Comparison of ENCODE assay signal across 21 mouse cellular contexts in genomic region chr3:159029951-159030350, GRCm38 (mm10).
DNase-seq lines count a peak whose midpoint lies in the region; ATAC-seq and TF ChIP-seq lines count a peak whose summit lies in the region.
"Had no signal": no experiment of that assay in that cellular context is flagged by ENCODE, and none has a peak within 500 bp of the region (broad histone marks: within the 10 kb centered on the region; RNA-seq: fewer than 3 reads in every experiment).

No protein-coding gene starts in this region.

- TF ChIP-seq POLR2A in myocyte (IDR thresholded peaks at IDR 0.05; ENCODE audit: insufficient read length, low read depth) = no peak

- intact Hi-C loops in left cerebral cortex, adult 2 months (cut with DNase I) = loop anchor here (1.0 to 10.0 kb wide), 7 partner anchors 10 to 661 kb away; no protein-coding TSS in a partner anchor

- H3K79me2 ChIP-seq in myocyte (ENCODE audit: control insufficient read depth, insufficient read depth) = no peaks in the 10 kb centered on the region

- peak overlapping the region; percentile 67 for H3K4me2 ChIP-seq in myocyte (ENCODE audit: low read depth)
- H3K4me2 ChIP-seq: embryonic facial prominence, embryonic 15.5 days; hindbrain, embryonic 12.5 days had no signal

- ATAC-seq in frontal cortex, adult (ENCODE audit: low TSS enrichment) = peak; percentile 8; the same call in 1 of the 2 replicates
- ATAC-seq: forebrain, embryonic 14.5 days; hindbrain, postnatal 0 days had no signal

- no peaks in the 10 kb centered on the region for H3K36me3 ChIP-seq in myocyte (ENCODE audit: control insufficient read depth, insufficient read depth)
- H3K36me3 ChIP-seq: embryonic facial prominence, embryonic 15.5 days; forebrain, embryonic 10.5 days; heart, embryonic 10.5 days; hindbrain, embryonic 12.5 days had no signal

- peak overlapping the region; percentile 76; the same call in 1 of the 2 replicates for H3K27ac ChIP-seq in left cerebral cortex, adult 2 months
- H3K27ac ChIP-seq: embryonic facial prominence, embryonic 15.5 days; forebrain, embryonic 10.5 days; heart, embryonic 10.5 days; hindbrain, embryonic 12.5 days; hindbrain, postnatal 0 days had no signal

- no peak for TF ChIP-seq CTCF in left cerebral cortex, adult 2 months (IDR thresholded peaks at IDR 0.05)

- H3K4me3 ChIP-seq in left cerebral cortex, adult 2 months = no peak overlapping the region
- no peak overlapping the region for H3K4me3 ChIP-seq in myocyte
- H3K4me3 ChIP-seq: embryonic facial prominence, embryonic 15.5 days; erythroblast, embryonic 14.5 days; forebrain, embryonic 10.5 days; heart, embryonic 10.5 days; hindbrain, embryonic 12.5 days had no signal

- DNase-seq in frontal cortex, postnatal 14 days (ENCODE audit: low spot score in 2 of 2) = no peak
- no peak for DNase-seq in left cerebral cortex, adult 2 months (ENCODE audit: extremely low spot score in 1 of 2, low spot score in 2 of 2)
- DNase-seq in left cerebral cortex, adult 11 months (ENCODE audit: low spot score) = no peak
- no peak for DNase-seq in spleen, postnatal 14 days (ENCODE audit: low spot score in 2 of 2)
- no peak for DNase-seq in embryo, embryonic 9.5 days (ENCODE audit: extremely low spot score)
- DNase-seq: adrenal gland, postnatal 14 days; cerebellum, adult 2 months; cerebellum, postnatal 10 days; gastrocnemius, postnatal 10 days; heart, adult 18-20 months; heart, postnatal 10 days; heart, postnatal 4 days had no signal

- H3ac ChIP-seq in myocyte (ENCODE audit: control insufficient read depth, insufficient read length) = no peak overlapping the region

- no peaks in the 10 kb centered on the region for H3K27me3 ChIP-seq in myocyte (ENCODE audit: control insufficient read depth, insufficient read depth, insufficient read length)
- H3K27me3 ChIP-seq: embryonic facial prominence, embryonic 15.5 days; hindbrain, embryonic 12.5 days had no signal

TF ChIP-seq in myocyte, 11 proteins besides CTCF, POLR2A, EP300 and RAD21:
- TF ChIP-seq E2F4 (IDR thresholded peaks at IDR 0.05; ENCODE audit: insufficient read depth) (no peak), MYOD1 (IDR thresholded peaks at IDR 0.05; ENCODE audit: control insufficient read depth in 1 of 3, insufficient read length in 2 of 3, low read depth in 2 of 3) (no peak), TCF3 (IDR thresholded peaks at IDR 0.05; ENCODE audit: insufficient read length, low read depth) (no peak), TCF12 (IDR thresholded peaks at IDR 0.05; ENCODE audit: insufficient read depth, poor library complexity, severe bottlenecking) (no peak), POLR2AphosphoS2 (IDR thresholded peaks at IDR 0.05; ENCODE audit: insufficient read length, low read depth) (no peak), REST (IDR thresholded peaks at IDR 0.05; ENCODE audit: insufficient read depth, insufficient read length) (no peak), CEBPB (IDR thresholded peaks at IDR 0.05; ENCODE audit: insufficient read depth, poor library complexity, severe bottlenecking) (no peak), MAX (IDR thresholded peaks at IDR 0.05; ENCODE audit: low read depth) (no peak), MYOG (IDR thresholded peaks at IDR 0.05; ENCODE audit: control insufficient read depth in 1 of 3, insufficient read depth in 1 of 3, insufficient read length in 2 of 3, low read depth in 2 of 3) (no peak), USF1 (IDR thresholded peaks at IDR 0.05; ENCODE audit: low read depth) (no peak), SRF (IDR thresholded peaks at IDR 0.05; ENCODE audit: control insufficient read depth, insufficient read length, low read depth) (no peak)
TF ChIP-seq in myocyte: peak in this region for 0.
